Mouse (Mus musculus) bone marrow, adult 2 months (tissue): ENCODE results near the gene Nlrc4.

Experiments
- CTCF ChIP-seq: fragments of 200-500 bp; IDR thresholded peaks from 2 replicates; pipeline ENCODE4 v1.5.1; 2011; ENCODE audit warnings: low read length, control low read depth; ENCODE audit not compliant: control insufficient read depth, insufficient read depth
- POLR2A ChIP-seq: fragments of 200-500 bp; IDR thresholded peaks from 2 replicates; pipeline ENCODE4 v1.6.1; 2011; ENCODE audit warnings: low read depth, mild to moderate bottlenecking, control low read depth, low read length, borderline replicate concordance; ENCODE audit not compliant: control insufficient read depth

- TF ChIP-seq POLR2A (no peak), CTCF (no peak)
These were observed 9.2 kb downstream of the Nlrc4 start for GRCm38 (mm10) chr17:74449776-74450175.
